Mouse (Mus musculus): ENCODE measurements around the gene Arhgef3. TPM values are rescaled to one million over a fixed set of nuclear protein-coding genes. Genes with fewer than 3 reads are reported as not detected.

The Arhgef3 gene
- total RNA-seq, 2 experiments from 2014 or later = 8.1 to 10.9 TPM

GRCm38 (mm10) chr14:27164639-27165038 is 49.9 kb downstream of the Arhgef3 start:
- no peak for DNase-seq

- DNase-seq = no peak
These were observed 52.1 kb downstream of the Arhgef3 start for GRCm38 (mm10) chr14:27166751-27167150.

- no peak for DNase-seq
These were observed 52.5 kb downstream of the Arhgef3 start for GRCm38 (mm10) chr14:27167177-27167576.

- no peak for DNase-seq
These were observed 53.7 kb downstream of the Arhgef3 start for GRCm38 (mm10) chr14:27168387-27168786.

- no peak for DNase-seq
These were observed 54.6 kb downstream of the Arhgef3 start for GRCm38 (mm10) chr14:27169287-27169686.

GRCm38 (mm10) chr14:27170421-27170820 is 55.7 kb downstream of the Arhgef3 start:
- no peak for DNase-seq

- peak; percentile 75 for DNase-seq
These were observed 56.6 kb downstream of the Arhgef3 start for GRCm38 (mm10) chr14:27171175-27171830.

GRCm38 (mm10) chr14:27173178-27173803 is 58.6 kb downstream of the Arhgef3 start:
- DNase-seq = peak; percentile 68

GRCm38 (mm10) chr14:27174188-27174786 is 59.6 kb downstream of the Arhgef3 start:
- DNase-seq = no peak

GRCm38 (mm10) chr14:27174831-27175301 is 60.2 kb downstream of the Arhgef3 start:
- no peak for DNase-seq

- no peak for DNase-seq
These were observed 60.6 kb downstream of the Arhgef3 start for GRCm38 (mm10) chr14:27175343-27175742.

- DNase-seq = peak; percentile 33
These were observed 63.3 kb downstream of the Arhgef3 start for GRCm38 (mm10) chr14:27177800-27178559.

- DNase-seq = peak; percentile 82
These were observed 63.8 kb downstream of the Arhgef3 start for GRCm38 (mm10) chr14:27178560-27178920.

GRCm38 (mm10) chr14:27179771-27180170 is 65.1 kb downstream of the Arhgef3 start:
- no peak for DNase-seq

GRCm38 (mm10) chr14:27182059-27182458 is 67.4 kb downstream of the Arhgef3 start:
- DNase-seq = peak; percentile 46

GRCm38 (mm10) chr14:27182646-27183438 is 68.1 kb downstream of the Arhgef3 start:
- DNase-seq = no peak

- no peak for DNase-seq
These were observed 69.0 kb downstream of the Arhgef3 start for GRCm38 (mm10) chr14:27183501-27184230.

GRCm38 (mm10) chr14:27185902-27186301 is 71.2 kb downstream of the Arhgef3 start:
- DNase-seq = no peak

GRCm38 (mm10) chr14:27186596-27186995 is 71.9 kb downstream of the Arhgef3 start:
- DNase-seq = no peak

- peak; percentile 68 for DNase-seq
These were observed 72.3 kb downstream of the Arhgef3 start for GRCm38 (mm10) chr14:27187025-27187424.

- DNase-seq = no peak
These were observed 73.2 kb downstream of the Arhgef3 start for GRCm38 (mm10) chr14:27187885-27188284.

Measured in gastrocnemius, postnatal 25 days (tissue).